In genomic region chr17:26253399-26253798, GRCm38 (mm10) we compare ENCODE assay signal across 9 mouse cellular contexts. TPM values are rescaled to one million over a fixed set of nuclear protein-coding genes. Genes with fewer than 3 reads are reported as not detected.
A peak's percentile ranks its signal among the peaks of the same experiment; 100 is the strongest.
DNase-seq lines count a peak whose midpoint lies in the region; ATAC-seq and TF ChIP-seq lines count a peak whose summit lies in the region.
"Had no signal": no experiment of that assay in that cellular context is flagged by ENCODE, and none has a peak within 500 bp of the region (broad histone marks: within the 10 kb centered on the region; RNA-seq: fewer than 3 reads in every experiment).

No protein-coding gene starts in this region.

- no peaks in the 10 kb centered on the region; the same call in 1 of the 2 replicates for H3K36me3 ChIP-seq in embryonic facial prominence, embryonic 11.5 days (replicated peaks; ENCODE audit: control insufficient read depth, insufficient read depth, low read depth, low read length)
- H3K36me3 ChIP-seq in intestine, embryonic 16.5 days (ENCODE audit: control insufficient read depth, insufficient read depth, low read length) = no peaks in the 10 kb centered on the region; the same call in none of the 2 replicates
- peaks cover 26% of the 10 kb centered on the region for H3K36me3 ChIP-seq in neural tube, embryonic 13.5 days

- no peaks in the 10 kb centered on the region for H3K27me3 ChIP-seq in embryonic facial prominence, embryonic 11.5 days (ENCODE audit: control insufficient read depth, insufficient read depth, low read length)
- H3K27me3 ChIP-seq in intestine, embryonic 16.5 days (replicated peaks; ENCODE audit: control insufficient read depth, insufficient read depth, low read length) = no peaks in the 10 kb centered on the region
- H3K27me3 ChIP-seq in neural tube, embryonic 13.5 days = peaks cover 3% of the 10 kb centered on the region; the same call in 1 of the 2 replicates

- intact Hi-C loops in left cerebral cortex, adult 2 months (cut with DNase I) = no loop called here
- intact Hi-C loops in left cerebral cortex, postnatal 25 days (cut with DNase I) = loop anchor here (10.0 kb wide), 1 partner anchor 951 kb away; the partner anchor contains the start of gene Lemd2

- no peaks in the 10 kb centered on the region for H3K9me3 ChIP-seq in embryonic facial prominence, embryonic 11.5 days (replicated peaks; ENCODE audit: control insufficient read depth, low read length)
- no peaks in the 10 kb centered on the region for H3K9me3 ChIP-seq in intestine, embryonic 16.5 days (ENCODE audit: control insufficient read depth, low read length)
- no peaks in the 10 kb centered on the region for H3K9me3 ChIP-seq in neural tube, embryonic 13.5 days

- ATAC-seq in embryonic facial prominence, embryonic 11.5 days (replicated peaks; ENCODE audit: insufficient number of reproducible peaks, low FRiP score, low TSS enrichment, low read depth) = no peak
- no peak for ATAC-seq in intestine, embryonic 16.5 days
- ATAC-seq in neural tube, embryonic 13.5 days (ENCODE audit: low read depth) = peak; percentile 23; the same call in 1 of the 2 replicates
- ATAC-seq in inflammation-experienced regulatory T-cells, adult 6 months = no peak

- peak overlapping the region; percentile 92 for H3K4me3 ChIP-seq in left cerebral cortex, adult 2 months
- H3K4me3 ChIP-seq in embryonic facial prominence, embryonic 11.5 days (ENCODE audit: low read depth, low read length) = peak overlapping the region; percentile 93
- peak overlapping the region; percentile 98 for H3K4me3 ChIP-seq in intestine, embryonic 16.5 days (ENCODE audit: low read length)
- H3K4me3 ChIP-seq in neural tube, embryonic 13.5 days = peak overlapping the region; percentile 98

- no peaks in the 10 kb centered on the region for H3K4me1 ChIP-seq in embryonic facial prominence, embryonic 11.5 days (ENCODE audit: control insufficient read depth, insufficient read depth, low read length)
- H3K4me1 ChIP-seq in intestine, embryonic 16.5 days (ENCODE audit: control insufficient read depth, insufficient read depth, low read length) = peaks cover 5% of the 10 kb centered on the region; the same call in 1 of the 2 replicates
- peaks cover 18% of the 10 kb centered on the region for H3K4me1 ChIP-seq in neural tube, embryonic 13.5 days (replicated peaks)

- no peak for DNase-seq in left cerebral cortex, adult 2 months (ENCODE audit: extremely low spot score in 1 of 2, low spot score in 2 of 2)
- no peak for DNase-seq in left cerebral cortex, postnatal 25 days (ENCODE audit: low spot score in 2 of 2)
- no peak for DNase-seq in embryonic facial prominence, embryonic 11.5 days (ENCODE audit: low spot score)
- DNase-seq in gastrocnemius, postnatal 10 days = no peak
- DNase-seq in cerebellum, postnatal 25 days = no peak

- WGBS in embryonic facial prominence, embryonic 11.5 days = under 1% methylated on average over 24 of the region's 24 CpGs
- WGBS in intestine, embryonic 16.5 days = under 1% methylated on average over 24 of the region's 24 CpGs
- WGBS in neural tube, embryonic 13.5 days = under 1% methylated on average over 24 of the region's 24 CpGs

- H3K27ac ChIP-seq in left cerebral cortex, adult 2 months = peak overlapping the region; percentile 96
- H3K27ac ChIP-seq in embryonic facial prominence, embryonic 11.5 days (replicated peaks; ENCODE audit: low read depth, low read length) = peak overlapping the region; percentile 98
- peak overlapping the region; percentile 99 for H3K27ac ChIP-seq in intestine, embryonic 16.5 days (ENCODE audit: low read length)
- peak overlapping the region; percentile 98 for H3K27ac ChIP-seq in neural tube, embryonic 13.5 days (replicated peaks)

- H3K9ac ChIP-seq in embryonic facial prominence, embryonic 11.5 days (replicated peaks; ENCODE audit: low read length) = peak overlapping the region; percentile 99
- peak overlapping the region; percentile 99 for H3K9ac ChIP-seq in intestine, embryonic 16.5 days (ENCODE audit: low read depth, low read length)
- H3K9ac ChIP-seq in neural tube, embryonic 13.5 days = peak overlapping the region; percentile 93

- peak overlapping the region; percentile 62 for H3K4me2 ChIP-seq in embryonic facial prominence, embryonic 11.5 days (ENCODE audit: low read depth, low read length)
- H3K4me2 ChIP-seq in intestine, embryonic 16.5 days (ENCODE audit: low read depth, low read length) = peak overlapping the region; percentile 72
- peak overlapping the region; percentile 91 for H3K4me2 ChIP-seq in neural tube, embryonic 13.5 days

- no peak for TF ChIP-seq CTCF in left cerebral cortex, adult 2 months (IDR thresholded peaks at IDR 0.05)

RNA-seq across cellular contexts. Expression of gene Luc7l, which starts 0.7 kb away (rescaled TPM):
- total RNA-seq in left cerebral cortex, adult 2 months (2021) = 10 to 100 TPM; 80.4 to 82.2 TPM
- total RNA-seq in left cerebral cortex, postnatal 25 days (2021) = 10 to 100 TPM; 78.1 to 84.7 TPM
- polyA plus RNA-seq in embryonic facial prominence, embryonic 11.5 days (2014; fragmentation: Nextera tagmentation; extraction: Ambion mirVana) = 140 and 147 TPM in 2 replicates
- 68.2 and 72.2 TPM in 2 replicates for polyA plus RNA-seq in intestine, embryonic 16.5 days (2015; fragmentation: Nextera tagmentation; extraction: Ambion mirVana)
- 113 and 116 TPM in 2 replicates for polyA plus RNA-seq in neural tube, embryonic 13.5 days (2015; fragmentation: Nextera tagmentation; extraction: Ambion mirVana)
- 10 to 100 TPM; 50.3 to 60.4 (median 56.9) TPM for polyA plus RNA-seq in inflammation-experienced regulatory T-cells, adult 6 months (2017; shearing (Covaris generic))
- total RNA-seq in gastrocnemius, postnatal 10 days (2021) = 10 to 100 TPM; 18.5 to 30.0 TPM

RNA-seq across cellular contexts. Expression of gene Fam234a, which starts 9.4 kb away (rescaled TPM):
- total RNA-seq in left cerebral cortex, adult 2 months (2021) = 10 to 100 TPM; 18.9 to 19.2 TPM
- 10 to 100 TPM; 13.9 to 14.2 TPM for total RNA-seq in left cerebral cortex, postnatal 25 days (2021)
- polyA plus RNA-seq in embryonic facial prominence, embryonic 11.5 days (2014; fragmentation: Nextera tagmentation; extraction: Ambion mirVana) = 21.3 and 21.7 TPM in 2 replicates
- 123 and 129 TPM in 2 replicates for polyA plus RNA-seq in intestine, embryonic 16.5 days (2015; fragmentation: Nextera tagmentation; extraction: Ambion mirVana)
- 33.7 and 35.3 TPM in 2 replicates for polyA plus RNA-seq in neural tube, embryonic 13.5 days (2015; fragmentation: Nextera tagmentation; extraction: Ambion mirVana)
- polyA plus RNA-seq in inflammation-experienced regulatory T-cells, adult 6 months (2017; shearing (Covaris generic)) = 10 to 100 TPM; 19.9 to 34.9 (median 23.7) TPM
- 10 to 100 TPM; 45.8 to 59.0 TPM for total RNA-seq in gastrocnemius, postnatal 10 days (2021)

RNA-seq across cellular contexts. Expression of gene Arhgdig, which starts 45.8 kb away (rescaled TPM):
- 10 to 100 TPM; 94.3 to 95.0 TPM for total RNA-seq in left cerebral cortex, adult 2 months (2021)
- total RNA-seq in left cerebral cortex, postnatal 25 days (2021) = 100 to 1,000 TPM; 103 to 107 TPM
- 15.9 and 21.1 TPM in 2 replicates for polyA plus RNA-seq in embryonic facial prominence, embryonic 11.5 days (2014; fragmentation: Nextera tagmentation; extraction: Ambion mirVana)
- polyA plus RNA-seq in intestine, embryonic 16.5 days (2015; fragmentation: Nextera tagmentation; extraction: Ambion mirVana) = 14.8 and 17.3 TPM in 2 replicates
- 102 and 117 TPM in 2 replicates for polyA plus RNA-seq in neural tube, embryonic 13.5 days (2015; fragmentation: Nextera tagmentation; extraction: Ambion mirVana)
- polyA plus RNA-seq in inflammation-experienced regulatory T-cells, adult 6 months (2017; shearing (Covaris generic)) = not detected
- 1 to 10 TPM; 3.5 to 4.8 TPM for total RNA-seq in gastrocnemius, postnatal 10 days (2021)
- polyA plus RNA-seq: activated CD4-positive, CD25-positive, alpha-beta regulatory T cell, adult 4 months had no signal

RNA-seq across cellular contexts. Expression of gene Rgs11, which starts 50.6 kb away (rescaled TPM):
- 10 to 100 TPM; 41.9 to 52.7 TPM for total RNA-seq in left cerebral cortex, adult 2 months (2021)
- 10 to 100 TPM; 36.6 to 43.5 TPM for total RNA-seq in left cerebral cortex, postnatal 25 days (2021)
- polyA plus RNA-seq in embryonic facial prominence, embryonic 11.5 days (2014; fragmentation: Nextera tagmentation; extraction: Ambion mirVana) = 2.0 and 3.0 TPM in 2 replicates
- 13.4 and 15.2 TPM in 2 replicates for polyA plus RNA-seq in intestine, embryonic 16.5 days (2015; fragmentation: Nextera tagmentation; extraction: Ambion mirVana)
- 11.5 and 15.9 TPM in 2 replicates for polyA plus RNA-seq in neural tube, embryonic 13.5 days (2015; fragmentation: Nextera tagmentation; extraction: Ambion mirVana)
- polyA plus RNA-seq in inflammation-experienced regulatory T-cells, adult 6 months (2017; shearing (Covaris generic)) = 10 to 100 TPM in 1 of 3 experiments, 1 to 10 TPM in 2; 4.7 to 12.3 (median 6.2) TPM
- total RNA-seq in gastrocnemius, postnatal 10 days (2021) = 1 to 10 TPM in 1 of 2 experiments, under 1 TPM in 1; 0.94 to 1.9 TPM

RNA-seq across cellular contexts. Expression of gene Pdia2, which starts 54.5 kb away (rescaled TPM):
- 1 to 10 TPM in 1 of 2 experiments, under 1 TPM in 1; 0.59 to 1.0 TPM for total RNA-seq in left cerebral cortex, adult 2 months (2021)
- total RNA-seq in left cerebral cortex, postnatal 25 days (2021) = under 1 TPM; 0.32 to 0.73 TPM
- polyA plus RNA-seq in embryonic facial prominence, embryonic 11.5 days (2014; fragmentation: Nextera tagmentation; extraction: Ambion mirVana) = 0.48 and 0.64 TPM in 2 replicates
- 104 and 149 TPM in 2 replicates for polyA plus RNA-seq in intestine, embryonic 16.5 days (2015; fragmentation: Nextera tagmentation; extraction: Ambion mirVana)
- polyA plus RNA-seq in neural tube, embryonic 13.5 days (2015; fragmentation: Nextera tagmentation; extraction: Ambion mirVana) = 0.45 TPM in 1 of 2 replicates, not detected in the other
- not detected for polyA plus RNA-seq in inflammation-experienced regulatory T-cells, adult 6 months (2017; shearing (Covaris generic))
- total RNA-seq in gastrocnemius, postnatal 10 days (2021) = under 1 TPM in 1 of 2 experiments, not detected in 1; 0.16 TPM
- polyA plus RNA-seq: activated CD4-positive, CD25-positive, alpha-beta regulatory T cell, adult 4 months had no signal

Comparison
In these comparisons a context has a peak if more than half of its experiments do, and no peak if none do; other contexts are left out.
1. RNA of gene Arhgdig, which starts 45.8 kb away (polyA plus RNA-seq): 102 to 117 TPM in neural tube, embryonic 13.5 days, 15.9 to 21.1 TPM in embryonic facial prominence, embryonic 11.5 days and 14.8 to 17.3 TPM in intestine, embryonic 16.5 days; not detected in inflammation-experienced regulatory T-cells, adult 6 months; every median in the first group is over 10 times any median in the second.
2. Peak in every context shown above with its lines, with median percentiles within 50 percentile points of each other: H3K27ac ChIP-seq, H3K4me3 ChIP-seq, H3K4me2 ChIP-seq and H3K9ac ChIP-seq.